Mouse (Mus musculus): Measurements from ENCODE around the gene Bzw1.

The Bzw1 gene

GRCm38 (mm10) chr1:58392652-58393283, at the start of gene Bzw1:
Gene Bzw1 (plus strand): TSS chr1:58392898.
- DNase-seq (ENCODE audit: low read depth, low spot score), result peak; percentile 91

GRCm38 (mm10) chr1:58343861-58344260, 48.8 kb upstream of the Bzw1 start:
- no peak for DNase-seq (ENCODE audit: low read depth, low spot score)

GRCm38 (mm10) chr1:58344570-58344969, 48.1 kb upstream of the Bzw1 start:
- DNase-seq (ENCODE audit: low read depth, low spot score), result no peak

GRCm38 (mm10) chr1:58346159-58346558, 46.5 kb upstream of the Bzw1 start:
- no peak for DNase-seq (ENCODE audit: low read depth, low spot score)

- DNase-seq (ENCODE audit: low read depth, low spot score), result no peak
Measured at GRCm38 (mm10) chr1:58348712-58349111, 44.0 kb upstream of the Bzw1 start.

- DNase-seq (ENCODE audit: low read depth, low spot score), result peak; percentile 70
Measured at GRCm38 (mm10) chr1:58353238-58353893, 39.3 kb upstream of the Bzw1 start.

- DNase-seq (ENCODE audit: low read depth, low spot score), result peak; percentile 97
Measured at GRCm38 (mm10) chr1:58358958-58359901, 33.5 kb upstream of the Bzw1 start.

- DNase-seq (ENCODE audit: low read depth, low spot score), result no peak
Measured at GRCm38 (mm10) chr1:58362296-58362695, 30.4 kb upstream of the Bzw1 start.

- DNase-seq (ENCODE audit: low read depth, low spot score), result no peak
Measured at GRCm38 (mm10) chr1:58364551-58364950, 28.1 kb upstream of the Bzw1 start.

- no peak for DNase-seq (ENCODE audit: low read depth, low spot score)
Measured at GRCm38 (mm10) chr1:58365829-58366228, 26.9 kb upstream of the Bzw1 start.

- DNase-seq (ENCODE audit: low read depth, low spot score), result peak; percentile 76
Measured at GRCm38 (mm10) chr1:58366737-58367471, 25.8 kb upstream of the Bzw1 start.

- DNase-seq (ENCODE audit: low read depth, low spot score), result no peak
Measured at GRCm38 (mm10) chr1:58369716-58370115, 23.0 kb upstream of the Bzw1 start.

GRCm38 (mm10) chr1:58374266-58374665, 18.4 kb upstream of the Bzw1 start:
- DNase-seq (ENCODE audit: low read depth, low spot score), result peak; percentile 63

GRCm38 (mm10) chr1:58375574-58376147, 17.0 kb upstream of the Bzw1 start:
- peak; percentile 53 for DNase-seq (ENCODE audit: low read depth, low spot score)

GRCm38 (mm10) chr1:58382586-58383281, 10.0 kb upstream of the Bzw1 start:
- no peak for DNase-seq (ENCODE audit: low read depth, low spot score)

GRCm38 (mm10) chr1:58391421-58392267, 1.1 kb upstream of the Bzw1 start:
- DNase-seq (ENCODE audit: low read depth, low spot score), result no peak

GRCm38 (mm10) chr1:58392268-58392651, 438 bp upstream of the Bzw1 start:
- peak; percentile 77 for DNase-seq (ENCODE audit: low read depth, low spot score)

- DNase-seq (ENCODE audit: low read depth, low spot score), result peak; percentile 56
Measured at GRCm38 (mm10) chr1:58393284-58394195, 842 bp downstream of the Bzw1 start.

- no peak for DNase-seq (ENCODE audit: low read depth, low spot score)
Measured at GRCm38 (mm10) chr1:58395341-58395740, 2.6 kb downstream of the Bzw1 start.

Data from 3T3-L1 (cell line).